Mouse (Mus musculus): ENCODE data around the gene Krt7. TPM values are rescaled to one million over a fixed set of nuclear protein-coding genes. Genes with fewer than 3 reads are reported as not detected.

Krt7 gene
- total and polyA plus RNA-seq, 2 experiments: 0.31 to 0.37 TPM

GRCm38 (mm10) chr15:101394908-101395307 is 15.9 kb upstream of the Krt7 start:
- no peak for TF ChIP-seq CTCF (IDR thresholded peaks at IDR 0.05; ENCODE audit: low read depth, low read length)
- no peak for TF ChIP-seq POLR2A (IDR thresholded peaks at IDR 0.05; ENCODE audit: extremely low read depth, insufficient read depth, low read length)
- WGBS: 62% methylated on average over 7 of the region's 7 CpGs
- H3K4me3 ChIP-seq (ENCODE audit: insufficient read depth, low read depth, low read length): no peak overlapping the region
- no peaks in the 10 kb centered on the region for H3K27me3 ChIP-seq (ENCODE audit: control insufficient read depth, insufficient read depth, low read length)
- no peak for DNase-seq (ENCODE audit: extremely low read depth, low read depth, low spot score)
- H3K79me2 ChIP-seq (ENCODE audit: control insufficient read depth, insufficient read depth, low read length): no peaks in the 10 kb centered on the region
- no peaks in the 10 kb centered on the region for H3K36me3 ChIP-seq (ENCODE audit: control insufficient read depth, insufficient read depth, low read length)
- no peak overlapping the region for H3K27ac ChIP-seq (replicated peaks; ENCODE audit: insufficient read depth, low read depth, low read length)
- H3K9ac ChIP-seq (ENCODE audit: low read depth, low read length): no peak overlapping the region
- H3K4me1 ChIP-seq (ENCODE audit: control insufficient read depth, insufficient read depth, low read length): no peaks in the 10 kb centered on the region; the same call in 1 of the 2 replicates

- TF ChIP-seq POLR2A (IDR thresholded peaks at IDR 0.05; ENCODE audit: extremely low read depth, insufficient read depth, low read length) (no peak), CTCF (IDR thresholded peaks at IDR 0.05; ENCODE audit: low read depth, low read length) (no peak)
- WGBS: 68% methylated on average over 7 of the region's 7 CpGs
Measured at GRCm38 (mm10) chr15:101396466-101396865, 14.4 kb upstream of the Krt7 start.

GRCm38 (mm10) chr15:101396921-101397320 is 13.9 kb upstream of the Krt7 start:
- Histone ChIP-seq H3K79me2 (ENCODE audit: control insufficient read depth, insufficient read depth, low read length) (no peaks in the 10 kb centered on the region), H3K36me3 (ENCODE audit: control insufficient read depth, insufficient read depth, low read length) (no peaks in the 10 kb centered on the region), H3K27me3 (ENCODE audit: control insufficient read depth, insufficient read depth, low read length) (no peaks in the 10 kb centered on the region), H3K9ac (ENCODE audit: low read depth, low read length) (no peak overlapping the region), H3K4me3 (ENCODE audit: insufficient read depth, low read depth, low read length) (no peak overlapping the region), H3K4me1 (ENCODE audit: control insufficient read depth, insufficient read depth, low read length) (no peaks in the 10 kb centered on the region; the same call in 1 of the 2 replicates), H3K27ac (replicated peaks; ENCODE audit: insufficient read depth, low read depth, low read length) (no peak overlapping the region)
- no peak for DNase-seq (ENCODE audit: extremely low read depth, low read depth, low spot score)
- 82% methylated on average over 3 of the region's 3 CpGs for WGBS
- TF ChIP-seq CTCF (IDR thresholded peaks at IDR 0.05; ENCODE audit: low read depth, low read length) (no peak), POLR2A (IDR thresholded peaks at IDR 0.05; ENCODE audit: extremely low read depth, insufficient read depth, low read length) (no peak)

More at GRCm38 (mm10) chr15:101396466-101396865, 14.4 kb upstream of the Krt7 start:
- Histone ChIP-seq H3K4me3 (ENCODE audit: insufficient read depth, low read depth, low read length) (no peak overlapping the region), H3K27me3 (ENCODE audit: control insufficient read depth, insufficient read depth, low read length) (no peaks in the 10 kb centered on the region), H3K27ac (replicated peaks; ENCODE audit: insufficient read depth, low read depth, low read length) (no peak overlapping the region), H3K4me1 (ENCODE audit: control insufficient read depth, insufficient read depth, low read length) (no peaks in the 10 kb centered on the region; the same call in 1 of the 2 replicates), H3K36me3 (ENCODE audit: control insufficient read depth, insufficient read depth, low read length) (no peaks in the 10 kb centered on the region), H3K79me2 (ENCODE audit: control insufficient read depth, insufficient read depth, low read length) (no peaks in the 10 kb centered on the region), H3K9ac (ENCODE audit: low read depth, low read length) (no peak overlapping the region)
- no peak for DNase-seq (ENCODE audit: extremely low read depth, low read depth, low spot score)

GRCm38 (mm10) chr15:101397683-101398082 is 13.2 kb upstream of the Krt7 start:
- Histone ChIP-seq H3K4me3 (ENCODE audit: insufficient read depth, low read depth, low read length) (no peak overlapping the region), H3K36me3 (ENCODE audit: control insufficient read depth, insufficient read depth, low read length) (no peaks in the 10 kb centered on the region), H3K9ac (ENCODE audit: low read depth, low read length) (no peak overlapping the region), H3K27ac (replicated peaks; ENCODE audit: insufficient read depth, low read depth, low read length) (no peak overlapping the region), H3K4me1 (ENCODE audit: control insufficient read depth, insufficient read depth, low read length) (no peaks in the 10 kb centered on the region; the same call in 1 of the 2 replicates), H3K27me3 (ENCODE audit: control insufficient read depth, insufficient read depth, low read length) (no peaks in the 10 kb centered on the region), H3K79me2 (ENCODE audit: control insufficient read depth, insufficient read depth, low read length) (no peaks in the 10 kb centered on the region)
- 18% methylated on average over 2 of the region's 2 CpGs for WGBS
- TF ChIP-seq POLR2A (IDR thresholded peaks at IDR 0.05; ENCODE audit: extremely low read depth, insufficient read depth, low read length) (no peak), CTCF (IDR thresholded peaks at IDR 0.05; ENCODE audit: low read depth, low read length) (no peak)
- DNase-seq (ENCODE audit: extremely low read depth, low read depth, low spot score): peak; percentile 72

- Histone ChIP-seq H3K4me1 (ENCODE audit: control insufficient read depth, insufficient read depth, low read length) (no peaks in the 10 kb centered on the region; the same call in 1 of the 2 replicates), H3K27ac (replicated peaks; ENCODE audit: insufficient read depth, low read depth, low read length) (no peak overlapping the region), H3K79me2 (ENCODE audit: control insufficient read depth, insufficient read depth, low read length) (no peaks in the 10 kb centered on the region), H3K4me3 (ENCODE audit: insufficient read depth, low read depth, low read length) (no peak overlapping the region), H3K27me3 (ENCODE audit: control insufficient read depth, insufficient read depth, low read length) (no peaks in the 10 kb centered on the region), H3K36me3 (ENCODE audit: control insufficient read depth, insufficient read depth, low read length) (no peaks in the 10 kb centered on the region), H3K9ac (ENCODE audit: low read depth, low read length) (no peak overlapping the region)
- TF ChIP-seq CTCF (IDR thresholded peaks at IDR 0.05; ENCODE audit: low read depth, low read length): no peak
- 59% methylated on average over 8 of the region's 8 CpGs for WGBS
- peak; percentile 43 for DNase-seq (ENCODE audit: extremely low read depth, low read depth, low spot score)
Measured at GRCm38 (mm10) chr15:101398269-101398668, 12.6 kb upstream of the Krt7 start.

- 21% methylated on average over 31 of the region's 31 CpGs for whole genome bisulfite sequencing
- Histone ChIP-seq H3K79me2 (ENCODE audit: control insufficient read depth, insufficient read depth, low read length) (no peaks in the 10 kb centered on the region), H3K9ac (ENCODE audit: low read depth, low read length) (peak overlapping the region; percentile 11; the same call in 1 of the 2 replicates), H3K36me3 (ENCODE audit: control insufficient read depth, insufficient read depth, low read length) (no peaks in the 10 kb centered on the region), H3K4me3 (ENCODE audit: insufficient read depth, low read depth, low read length) (peak overlapping the region; percentile 24; the same call in 1 of the 2 replicates), H3K27me3 (ENCODE audit: control insufficient read depth, insufficient read depth, low read length) (peaks cover 5% of the 10 kb centered on the region), H3K4me1 (ENCODE audit: control insufficient read depth, insufficient read depth, low read length) (no peaks in the 10 kb centered on the region), H3K27ac (replicated peaks; ENCODE audit: insufficient read depth, low read depth, low read length) (no peak overlapping the region)
- TF ChIP-seq POLR2A (IDR thresholded peaks at IDR 0.05; ENCODE audit: extremely low read depth, insufficient read depth, low read length): no peak
- no peak for DNase-seq (ENCODE audit: extremely low read depth, low read depth, low spot score)
Measured at GRCm38 (mm10) chr15:101412188-101412587, 1.3 kb downstream of the Krt7 start.
